8 mouse cellular contexts compared by ENCODE assay signal in the genomic region with DNA sequence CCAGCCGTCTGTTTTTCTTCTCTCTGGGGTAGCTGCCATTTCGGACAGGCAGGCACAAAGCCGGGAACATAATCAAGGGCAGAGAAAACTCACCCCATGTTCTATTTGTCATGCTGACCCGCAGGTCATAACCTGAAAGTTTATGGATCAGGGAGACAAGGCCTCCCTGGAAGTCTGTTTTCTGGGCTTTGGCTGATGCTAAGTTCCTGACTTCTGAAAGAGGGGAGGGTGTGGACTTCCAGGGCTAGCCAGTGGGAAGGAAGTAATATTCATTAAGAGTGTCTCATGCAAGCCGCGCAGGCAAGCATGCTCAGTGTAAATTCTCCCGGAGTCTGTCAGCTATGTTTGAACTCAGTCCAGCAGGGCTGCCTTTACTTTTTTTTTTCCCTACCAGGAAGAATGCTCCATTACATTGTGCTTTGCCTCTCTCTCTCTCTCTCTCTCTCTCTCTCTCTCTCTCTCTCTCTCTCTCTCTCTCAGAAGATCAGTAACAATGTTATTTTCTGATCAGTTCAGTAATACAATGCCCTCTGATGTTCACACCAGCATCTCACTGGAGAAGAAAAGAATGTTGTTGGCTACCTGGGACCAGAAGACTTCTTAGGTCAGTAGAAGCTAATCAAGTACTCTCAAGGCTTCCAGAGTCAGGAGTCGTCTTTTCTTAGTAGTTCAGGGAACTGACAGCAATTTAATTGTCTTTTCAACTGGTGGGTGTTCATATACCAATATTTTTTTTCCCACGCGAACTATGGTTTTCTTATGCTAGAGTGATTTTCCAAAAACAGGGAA.
A peak's percentile ranks its signal among the peaks of the same experiment; 100 is the strongest.
DNase-seq lines count a peak whose midpoint lies in the region; ATAC-seq and TF ChIP-seq lines count a peak whose summit lies in the region.

No protein-coding gene starts in this region.

- H3K9ac ChIP-seq in forebrain, embryonic 13.5 days, result no peak overlapping the region
- 0 out of 2 replicates have a peak overlapping the region, but pooled peaks have one; percentile 24 for H3K9ac ChIP-seq in limb, embryonic 11.5 days (ENCODE audit: low read length)

- H3K27ac ChIP-seq in forebrain, embryonic 13.5 days, result peak overlapping the region; percentile 68
- peak overlapping the region; percentile 57 for H3K27ac ChIP-seq in limb, embryonic 11.5 days (replicated peaks; ENCODE audit: low read depth, low read length)

- peaks cover 32% of the 10 kb centered on the region for H3K4me1 ChIP-seq in forebrain, embryonic 13.5 days
- peaks cover 11% of the 10 kb centered on the region for H3K4me1 ChIP-seq in limb, embryonic 11.5 days (ENCODE audit: control insufficient read depth, insufficient read depth, low read length)

- H3K36me3 ChIP-seq in forebrain, embryonic 13.5 days (ENCODE audit: poor library complexity, severe bottlenecking), result no peaks in the 10 kb centered on the region
- H3K36me3 ChIP-seq in limb, embryonic 11.5 days (ENCODE audit: control insufficient read depth, insufficient read depth, low read length), result no peaks in the 10 kb centered on the region
- H3K36me3 ChIP-seq in myocyte (ENCODE audit: control insufficient read depth, insufficient read depth), result no peaks in the 10 kb centered on the region

- peak; percentile 23 to 31 for DNase-seq in cerebellum, postnatal 10 days
- DNase-seq in cerebellum, adult 9-11 months, result no peak
- peak; percentile 50 for DNase-seq in heart, postnatal 25 days (ENCODE audit: low spot score)
- DNase-seq in limb, embryonic 11.5 days (ENCODE audit: low spot score), result peak; percentile 61
- no peak for DNase-seq in cerebellum, adult 8-10 months

- no peaks in the 10 kb centered on the region for H3K27me3 ChIP-seq in forebrain, embryonic 13.5 days
- no peaks in the 10 kb centered on the region for H3K27me3 ChIP-seq in limb, embryonic 11.5 days (ENCODE audit: control insufficient read depth, insufficient read depth, low read length)
- no peaks in the 10 kb centered on the region for H3K27me3 ChIP-seq in myocyte (ENCODE audit: control insufficient read depth, insufficient read depth, insufficient read length)

- H3K4me3 ChIP-seq in forebrain, embryonic 13.5 days, result 0 out of 2 replicates have a peak overlapping the region, but pooled peaks have one; percentile 7
- H3K4me3 ChIP-seq in limb, embryonic 11.5 days (ENCODE audit: low read depth, low read length), result no peak overlapping the region
- H3K4me3 ChIP-seq in myocyte, result no peak overlapping the region

- 7% methylated on average over 10 of the region's 10 CpGs for WGBS in forebrain, embryonic 13.5 days
- WGBS in limb, embryonic 11.5 days, result 21% methylated on average over 10 of the region's 10 CpGs

- peak overlapping the region; percentile 24 for H3K4me2 ChIP-seq in forebrain, embryonic 13.5 days
- H3K4me2 ChIP-seq in limb, embryonic 11.5 days (ENCODE audit: low read depth, severe bottlenecking), result no peak overlapping the region; the same call in 1 of the 2 replicates
- peak overlapping the region; percentile 42 for H3K4me2 ChIP-seq in myocyte (ENCODE audit: low read depth)

- no peak for TF ChIP-seq POLR2A in myocyte (IDR thresholded peaks at IDR 0.05; ENCODE audit: insufficient read length, low read depth)

- H3K79me2 ChIP-seq in myocyte (ENCODE audit: control insufficient read depth, insufficient read depth), result no peaks in the 10 kb centered on the region

- no peak overlapping the region for H3ac ChIP-seq in myocyte (ENCODE audit: control insufficient read depth, insufficient read length)

- peak; percentile 66 for ATAC-seq in forebrain, embryonic 13.5 days
- ATAC-seq in limb, embryonic 11.5 days (ENCODE audit: insufficient number of reproducible peaks, low FRiP score, low TSS enrichment, low read depth), result no peak
- ATAC-seq in cerebellum, adult (ENCODE audit: insufficient number of reproducible peaks, low FRiP score, low TSS enrichment), result no peak

- H3K9me3 ChIP-seq in forebrain, embryonic 13.5 days (replicated peaks), result no peaks in the 10 kb centered on the region
- H3K9me3 ChIP-seq in limb, embryonic 11.5 days (ENCODE audit: control insufficient read depth, low read length), result no peaks in the 10 kb centered on the region

- intact Hi-C loops in heart, postnatal 25 days (cut with DNase I), result loop anchor here (2.0 to 5.0 kb wide), 3 partner anchors 45 to 135 kb away; no protein-coding TSS in a partner anchor

TF ChIP-seq in myocyte, 11 proteins besides CTCF, POLR2A, EP300 and RAD21:
- TF ChIP-seq POLR2AphosphoS2 (IDR thresholded peaks at IDR 0.05; ENCODE audit: insufficient read length, low read depth) (no peak), TCF3 (IDR thresholded peaks at IDR 0.05; ENCODE audit: insufficient read length, low read depth) (no peak), CEBPB (IDR thresholded peaks at IDR 0.05; ENCODE audit: insufficient read depth, poor library complexity, severe bottlenecking) (no peak), TCF12 (IDR thresholded peaks at IDR 0.05; ENCODE audit: insufficient read depth, poor library complexity, severe bottlenecking) (no peak), E2F4 (IDR thresholded peaks at IDR 0.05; ENCODE audit: insufficient read depth) (no peak), USF1 (IDR thresholded peaks at IDR 0.05; ENCODE audit: low read depth) (no peak)

Comparison
In these comparisons a context has a peak if more than half of its experiments do, and no peak if none do; other contexts are left out.
1. DNase-seq: peak in cerebellum, postnatal 10 days (2 of 2), heart, postnatal 25 days (single experiment) and limb, embryonic 11.5 days (single experiment); none in cerebellum, adult 9-11 months (single experiment) and cerebellum, adult 8-10 months (single experiment).